Mouse (Mus musculus) myocyte (in vitro differentiated cells): ENCODE data around the gene Sptbn4. TPM values are rescaled to one million over a fixed set of nuclear protein-coding genes. Genes with fewer than 3 reads are reported as not detected.

ENCODE experiments used
- H3K27me3 ChIP-seq: one replicate; pipeline ENCODE4 v1.6.1; 2011; ENCODE audit not compliant: control insufficient read depth, insufficient read depth, insufficient read length
- H3K36me3 ChIP-seq: one replicate; pipeline ENCODE4 v1.6.1; 2011; ENCODE audit not compliant: control insufficient read depth, insufficient read depth
- H3K4me2 ChIP-seq: one replicate; pipeline ENCODE4 v1.6.1; 2011; ENCODE audit warnings: low read depth, control low read depth
- H3K4me3 ChIP-seq: one replicate; pipeline ENCODE4 v1.5.1; 2011; ENCODE audit warnings: mild to moderate bottlenecking, control low read depth, moderate library complexity
- H3K79me2 ChIP-seq: one replicate; pipeline ENCODE4 v1.6.1; 2011; ENCODE audit not compliant: control insufficient read depth, insufficient read depth
- H3ac ChIP-seq: one replicate; pipeline ENCODE4 v1.6.1; 2011; ENCODE audit not compliant: control insufficient read depth, insufficient read length
- CEBPB ChIP-seq: IDR thresholded peaks from 2 replicates; pipeline ENCODE4 v1.6.1; 2011; ENCODE audit warnings: mild to moderate bottlenecking, moderate library complexity; ENCODE audit not compliant: poor library complexity, insufficient read depth, severe bottlenecking
- E2F4 ChIP-seq: IDR thresholded peaks from one replicate; pipeline ENCODE4 v1.6.1; 2011; ENCODE audit warnings: mild to moderate bottlenecking, control low read depth, moderate library complexity; ENCODE audit not compliant: insufficient read depth
- MAX ChIP-seq: IDR thresholded peaks from one replicate; pipeline ENCODE4 v1.6.1; 2011; ENCODE audit warnings: low read depth, mild to moderate bottlenecking, control low read depth
- MYOD1 ChIP-seq, 3 experiments: IDR thresholded peaks; one replicate each; pipeline ENCODE4 v1.6.1; 2011; ENCODE audit warnings: control low read depth in 2 of 3, low read depth in 2 of 3, mild to moderate bottlenecking in 2 of 3, moderate library complexity in 1 of 3; ENCODE audit not compliant: insufficient read length in 2 of 3, control insufficient read depth in 1 of 3
- MYOG ChIP-seq, 3 experiments: IDR thresholded peaks; one replicate each; pipeline ENCODE4 v1.6.1; 2011; ENCODE audit warnings: control low read depth in 2 of 3, low read depth in 2 of 3, mild to moderate bottlenecking in 2 of 3; ENCODE audit not compliant: insufficient read length in 2 of 3, control insufficient read depth in 1 of 3, insufficient read depth in 1 of 3
- POLR2A ChIP-seq: IDR thresholded peaks from one replicate; pipeline ENCODE4 v1.6.1; 2011; ENCODE audit warnings: low read depth, mild to moderate bottlenecking, control low read depth, moderate library complexity; ENCODE audit not compliant: insufficient read length
- POLR2AphosphoS2 ChIP-seq: IDR thresholded peaks from one replicate; pipeline ENCODE4 v1.6.1; 2011; ENCODE audit warnings: low read depth, control low read depth; ENCODE audit not compliant: insufficient read length
- REST ChIP-seq: IDR thresholded peaks from one replicate; pipeline ENCODE4 v1.6.1; 2011; ENCODE audit warnings: mild to moderate bottlenecking, control low read depth, moderate library complexity; ENCODE audit not compliant: insufficient read depth, insufficient read length
- SRF ChIP-seq: IDR thresholded peaks from one replicate; pipeline ENCODE4 v1.6.1; 2011; ENCODE audit warnings: low read depth; ENCODE audit not compliant: control insufficient read depth, insufficient read length
- TCF12 ChIP-seq: IDR thresholded peaks from one replicate; pipeline ENCODE4 v1.6.1; 2011; ENCODE audit warnings: mild to moderate bottlenecking, control low read depth; ENCODE audit not compliant: poor library complexity, insufficient read depth, severe bottlenecking
- TCF3 ChIP-seq: IDR thresholded peaks from one replicate; pipeline ENCODE4 v1.6.1; 2011; ENCODE audit warnings: low read depth, control low read depth; ENCODE audit not compliant: insufficient read length
- USF1 ChIP-seq: IDR thresholded peaks from one replicate; pipeline ENCODE4 v1.6.1; 2011; ENCODE audit warnings: low read depth, mild to moderate bottlenecking, control low read depth, moderate library complexity
- polyA plus RNA-seq: library from polyadenylated mRNA; unstranded; fragments of >200 nt; fragmentation: generic; extraction: Trizol; gene quantifications from one replicate; pipeline ENCODE4 v1.2.1, GENCODE M21; 2012; ENCODE audit warnings: missing spikeins

Sptbn4 gene
- polyA plus RNA-seq, 1 experiment = 0.17 TPM

GRCm38 (mm10) chr7:27448421-27449206 is 1.1 kb upstream of the Sptbn4 start:
- Histone ChIP-seq H3K27me3 (peaks cover 8% of the 10 kb centered on the region), H3K36me3 (no peaks in the 10 kb centered on the region), H3K4me3 (peak overlapping the region; percentile 28), H3K4me2 (peak overlapping the region; percentile 79), H3ac (no peak overlapping the region), H3K79me2 (no peaks in the 10 kb centered on the region)
- TF ChIP-seq POLR2A (no peak), USF1 (no peak), REST (no peak), MAX (no peak), TCF3 (no peak), CEBPB (no peak), TCF12 (no peak), MYOD1 (IDR thresholded peaks at IDR 0.05; ENCODE audit: control insufficient read depth in 1 of 3, insufficient read length in 2 of 3, low read depth in 2 of 3) (no peak), SRF (no peak), MYOG (IDR thresholded peaks at IDR 0.05; ENCODE audit: control insufficient read depth in 1 of 3, insufficient read depth in 1 of 3, insufficient read length in 2 of 3, low read depth in 2 of 3) (no peak), POLR2AphosphoS2 (no peak), E2F4 (no peak)

DNA sequence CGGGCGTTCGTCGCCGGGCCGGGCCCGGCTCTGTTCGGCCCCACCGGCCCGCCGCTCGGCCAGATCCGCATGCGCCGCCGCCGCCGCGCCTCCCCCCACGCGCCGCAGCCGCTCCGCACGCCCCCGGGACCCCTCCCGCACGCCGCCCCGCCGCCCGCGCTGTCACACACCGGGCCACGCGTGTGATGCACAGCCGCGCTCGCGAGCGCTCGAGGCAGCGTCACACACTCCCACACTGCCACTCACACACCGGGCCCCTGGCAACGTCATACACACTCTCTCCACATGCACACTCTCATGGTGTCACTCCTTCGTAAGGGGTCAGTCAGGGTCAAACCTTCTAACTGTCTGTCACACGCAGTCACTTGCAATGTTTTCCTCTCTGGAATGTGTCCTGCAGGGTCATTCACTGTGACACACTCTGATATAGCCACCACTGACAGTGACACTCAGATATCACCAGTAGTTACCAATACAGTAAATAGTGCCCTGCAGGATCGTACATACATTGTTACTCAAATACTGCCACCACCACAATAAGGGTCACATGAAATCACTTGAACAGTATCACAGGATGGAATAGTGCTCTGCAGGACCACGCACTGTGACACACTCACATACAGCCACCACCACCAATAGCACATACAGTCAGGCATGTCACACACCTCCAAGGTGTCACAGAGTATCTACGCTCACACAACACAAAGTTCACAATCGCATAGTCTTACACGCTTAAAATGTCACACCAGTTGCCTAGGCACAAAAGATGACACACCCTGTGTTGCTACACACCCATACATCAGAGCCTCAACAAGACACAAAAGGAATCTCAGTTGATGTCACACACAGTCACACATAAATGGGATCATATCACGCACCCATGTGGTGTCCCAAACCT is 716 bp downstream of the Sptbn4 start:
- Histone ChIP-seq H3K4me2 (peak overlapping the region; percentile 91), H3K4me3 (peak overlapping the region; percentile 28), H3K79me2 (no peaks in the 10 kb centered on the region), H3K36me3 (no peaks in the 10 kb centered on the region), H3K27me3 (peaks cover 8% of the 10 kb centered on the region), H3ac (no peak overlapping the region)
- TF ChIP-seq SRF (no peak), USF1 (no peak), E2F4 (no peak), REST (no peak), POLR2AphosphoS2 (no peak), TCF3 (no peak), CEBPB (no peak), TCF12 (no peak), MYOD1 (IDR thresholded peaks at IDR 0.05; ENCODE audit: control insufficient read depth in 1 of 3, insufficient read length in 2 of 3, low read depth in 2 of 3) (no peak), MYOG (IDR thresholded peaks at IDR 0.05; ENCODE audit: control insufficient read depth in 1 of 3, insufficient read depth in 1 of 3, insufficient read length in 2 of 3, low read depth in 2 of 3) (no peak), MAX (no peak)

DNA sequence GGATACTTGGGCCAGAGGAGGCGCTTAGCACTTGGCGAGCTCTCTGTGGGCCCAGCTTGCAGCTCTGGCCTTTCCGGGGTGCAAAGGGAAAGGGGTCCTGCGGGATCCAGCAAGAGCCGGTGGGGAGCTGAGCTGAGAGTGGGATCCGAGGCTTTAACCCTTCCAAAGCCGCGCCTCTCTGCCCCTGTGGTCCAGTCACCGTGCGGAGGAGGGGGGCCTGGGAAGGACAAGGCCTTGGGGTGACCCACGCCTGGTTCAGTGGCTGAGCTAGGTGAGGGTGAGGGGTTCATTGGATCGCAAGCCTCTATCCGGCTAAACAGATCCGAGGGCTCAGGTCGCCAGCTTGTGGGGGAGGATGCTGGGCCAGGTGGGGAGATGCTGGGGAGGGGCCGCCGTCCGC is 1.4 kb downstream of the Sptbn4 start:
- peaks cover 8% of the 10 kb centered on the region for H3K27me3 ChIP-seq
- H3K36me3 ChIP-seq = no peaks in the 10 kb centered on the region
- TF ChIP-seq MAX (no peak), USF1 (no peak), REST (no peak), E2F4 (no peak), TCF12 (no peak), TCF3 (no peak), MYOG (IDR thresholded peaks at IDR 0.05; ENCODE audit: control insufficient read depth in 1 of 3, insufficient read depth in 1 of 3, insufficient read length in 2 of 3, low read depth in 2 of 3) (no peak), MYOD1 (IDR thresholded peaks at IDR 0.05; ENCODE audit: control insufficient read depth in 1 of 3, insufficient read length in 2 of 3, low read depth in 2 of 3) (no peak)
- H3K4me2 ChIP-seq = no peak overlapping the region
- no peaks in the 10 kb centered on the region for H3K79me2 ChIP-seq
- no peak overlapping the region for H3ac ChIP-seq
- H3K4me3 ChIP-seq = no peak overlapping the region

DNA sequence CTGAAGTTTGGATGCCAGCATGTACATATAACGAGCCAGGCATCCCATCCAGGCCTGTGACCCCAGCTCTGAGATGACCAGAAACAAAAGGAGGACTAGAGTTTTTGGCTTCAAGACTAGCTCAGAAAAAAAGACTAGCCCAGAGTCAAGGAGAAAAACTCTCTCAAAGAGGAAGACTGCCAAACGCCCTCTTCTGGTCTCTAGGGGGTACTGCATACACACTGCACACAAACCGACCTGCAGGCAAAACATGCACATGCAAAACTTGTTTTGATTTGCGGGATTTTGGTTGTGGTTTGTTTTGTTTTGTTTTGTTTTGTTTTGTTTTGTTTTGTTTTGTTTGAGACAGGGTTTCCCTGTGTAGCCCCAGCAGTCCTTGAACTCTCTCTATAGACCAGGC is 7.5 kb downstream of the Sptbn4 start:
- no peaks in the 10 kb centered on the region for H3K36me3 ChIP-seq
- no peak for TF ChIP-seq CEBPB
- TF ChIP-seq MYOD1 (IDR thresholded peaks at IDR 0.05; ENCODE audit: control insufficient read depth in 1 of 3, insufficient read length in 2 of 3, low read depth in 2 of 3) = no peak
- no peak for TF ChIP-seq REST
- TF ChIP-seq TCF12 = no peak
- TF ChIP-seq POLR2A = no peak
- TF ChIP-seq POLR2AphosphoS2 = no peak
- TF ChIP-seq MYOG (IDR thresholded peaks at IDR 0.05; ENCODE audit: control insufficient read depth in 1 of 3, insufficient read depth in 1 of 3, insufficient read length in 2 of 3, low read depth in 2 of 3) = no peak
- no peak for TF ChIP-seq MAX
- TF ChIP-seq TCF3 = no peak
- no peak for TF ChIP-seq SRF
- TF ChIP-seq USF1 = no peak
- no peak for TF ChIP-seq E2F4
- H3K4me3 ChIP-seq = no peak overlapping the region
- no peak overlapping the region for H3ac ChIP-seq
- H3K79me2 ChIP-seq = no peaks in the 10 kb centered on the region
- H3K27me3 ChIP-seq = peaks cover 2% of the 10 kb centered on the region
- H3K4me2 ChIP-seq = no peak overlapping the region
